Mouse (Mus musculus) CH12.LX (cell line): ENCODE measurements around the gene 2310009B15Rik. TPM values are rescaled to one million over a fixed set of nuclear protein-coding genes. Genes with fewer than 3 reads are reported as not detected.

Experiments
- DNase-seq: peaks from one replicate; pipeline ENCODE4 v3.0.0-alpha.2; 2013; ENCODE audit errors: extremely low read depth
- H3K27ac ChIP-seq: 2 replicates; pipeline ENCODE4 v1.5.1; 2012; ENCODE audit warnings: low read depth, mild to moderate bottlenecking, control low read depth, moderate library complexity; ENCODE audit not compliant: insufficient read depth
- H3K27me3 ChIP-seq: replicated peaks from 2 replicates; pipeline ENCODE3; 2012; ENCODE audit warnings: inconsistent platforms
- H3K36me3 ChIP-seq, 2 experiments: replicated peaks in 1 of 2; 2 replicates each; pipeline versions ENCODE3 to v1.6.1; 2012; ENCODE audit warnings: inconsistent platforms in 1 of 2, low read length in 1 of 2, mild to moderate bottlenecking in 1 of 2, mixed read lengths in 1 of 2, moderate library complexity in 1 of 2; ENCODE audit not compliant: control insufficient read depth in 1 of 2, insufficient read depth in 1 of 2
- H3K4me1 ChIP-seq, 2 experiments: 2 replicates each; pipeline ENCODE4 v1.6.1; 2012; ENCODE audit warnings: inconsistent platforms in 1 of 2, moderate library complexity in 1 of 2; ENCODE audit not compliant: insufficient read depth in 2 of 2, control insufficient read depth in 1 of 2
- H3K4me2 ChIP-seq: 2 replicates; pipeline ENCODE4 v1.6.1; 2012; ENCODE audit warnings: low read depth, mild to moderate bottlenecking, control low read depth; ENCODE audit not compliant: poor library complexity, insufficient read depth, severe bottlenecking
- H3K4me3 ChIP-seq, 3 experiments: fragments of 150-350 bp in 1 of 3; sonication (generic) in 1 of 3; replicated peaks in 1 of 3; 2 replicates each; pipeline versions ENCODE3 to v1.5.1; 2011 to 2012; ENCODE audit warnings: low read depth in 2 of 3, low read length in 2 of 3, mild to moderate bottlenecking in 2 of 3, moderate library complexity in 2 of 3, control low read depth in 1 of 3, improper control_type of control experiment in 1 of 3, inconsistent platforms in 1 of 3, mixed read lengths in 1 of 3; ENCODE audit not compliant: poor library complexity in 1 of 3
- H3K79me2 ChIP-seq: replicated peaks from 2 replicates; pipeline ENCODE4 v1.6.1; 2012; ENCODE audit warnings: mild to moderate bottlenecking, moderate library complexity; ENCODE audit not compliant: control insufficient read depth, poor library complexity, insufficient read depth, severe bottlenecking; ENCODE audit errors: extremely low read depth
- H3K9ac ChIP-seq: 2 replicates; pipeline ENCODE4 v1.6.1; 2012; ENCODE audit warnings: low read depth, mild to moderate bottlenecking, control low read depth, moderate library complexity; ENCODE audit not compliant: insufficient read depth
- H3K9me3 ChIP-seq: replicated peaks from 2 replicates; pipeline ENCODE3; 2012; ENCODE audit warnings: low read length, inconsistent platforms, mixed read lengths
- BHLHE40 ChIP-seq: IDR thresholded peaks from 2 replicates; pipeline ENCODE4 v1.6.1; 2011; ENCODE audit warnings: mild to moderate bottlenecking, low read depth, low read length, improper control_type of control experiment
- CHD1 ChIP-seq: IDR thresholded peaks from 2 replicates; pipeline ENCODE4 v1.6.1; 2012; ENCODE audit warnings: low read depth, low read length, improper control_type of control experiment, inconsistent platforms
- CHD2 ChIP-seq: IDR thresholded peaks from 2 replicates; pipeline ENCODE4 v1.6.1; 2011; ENCODE audit warnings: low read length, improper control_type of control experiment
- CTCF ChIP-seq, 2 experiments: IDR thresholded peaks in 1 of 2; conservative IDR thresholded peaks in 1 of 2; 2 replicates each; pipeline ENCODE4 v1.5.1; 2011 to 2012; ENCODE audit warnings: low read depth in 2 of 2, low read length in 2 of 2, improper control_type of control experiment in 1 of 2, inconsistent platforms in 1 of 2, mild to moderate bottlenecking in 1 of 2, moderate library complexity in 1 of 2
- EP300 ChIP-seq: IDR thresholded peaks from 2 replicates; pipeline ENCODE4 v1.6.1; 2011; ENCODE audit warnings: low read length, improper control_type of control experiment
- ETS1 ChIP-seq: conservative IDR thresholded peaks from 2 replicates; pipeline ENCODE4 v1.6.1; 2012; ENCODE audit warnings: low read depth, mild to moderate bottlenecking, inconsistent platforms, low read length, improper control_type of control experiment, moderate library complexity
- GABPA ChIP-seq: IDR thresholded peaks from 2 replicates; pipeline ENCODE4 v1.6.1; 2012; ENCODE audit warnings: low read depth, low read length, improper control_type of control experiment, inconsistent platforms; ENCODE audit not compliant: insufficient replicate concordance
- IRF4 ChIP-seq: IDR thresholded peaks from 2 replicates; pipeline ENCODE4 v1.6.1; 2014; ENCODE audit warnings: low read depth, mild to moderate bottlenecking, inconsistent platforms, low read length, improper control_type of control experiment
- JUND ChIP-seq: conservative IDR thresholded peaks from 2 replicates; pipeline ENCODE4 v1.6.1; 2011; ENCODE audit warnings: low read depth, low read length, improper control_type of control experiment
- KAT2A ChIP-seq: IDR thresholded peaks from 2 replicates; pipeline ENCODE4 v1.6.1; 2012; ENCODE audit warnings: low read length, improper control_type of control experiment, inconsistent platforms; ENCODE audit not compliant: insufficient replicate concordance
- MAFK ChIP-seq: IDR thresholded peaks from 2 replicates; pipeline ENCODE4 v1.6.1; 2011; ENCODE audit warnings: low read length, improper control_type of control experiment; ENCODE audit not compliant: insufficient replicate concordance
- MAZ ChIP-seq: IDR thresholded peaks from 2 replicates; pipeline ENCODE4 v1.6.1; 2012; ENCODE audit warnings: low read depth, mild to moderate bottlenecking, inconsistent platforms, low read length, improper control_type of control experiment, moderate library complexity
- MXI1 ChIP-seq: IDR thresholded peaks from 2 replicates; pipeline ENCODE4 v1.6.1; 2011; ENCODE audit warnings: mild to moderate bottlenecking, low read depth, low read length, improper control_type of control experiment
- PAX5 ChIP-seq: IDR thresholded peaks from 2 replicates; pipeline ENCODE4 v1.6.1; 2012; ENCODE audit warnings: low read length, inconsistent platforms, mixed read lengths
- POLR2A ChIP-seq: IDR thresholded peaks from 2 replicates; pipeline ENCODE4 v1.6.1; 2011; ENCODE audit warnings: low read depth, mild to moderate bottlenecking, improper control_type of control experiment, low read length
- POLR2AphosphoS2 ChIP-seq: IDR thresholded peaks from 2 replicates; pipeline ENCODE4 v1.6.1; 2011; ENCODE audit warnings: low read depth, low read length, improper control_type of control experiment
- UBTF ChIP-seq: IDR thresholded peaks from 2 replicates; pipeline ENCODE4 v1.6.1; 2012; ENCODE audit warnings: low read depth, mild to moderate bottlenecking, inconsistent platforms, low read length, improper control_type of control experiment, moderate library complexity
- ZKSCAN1 ChIP-seq: IDR thresholded peaks from 2 replicates; pipeline ENCODE4 v1.6.1; 2012; ENCODE audit warnings: low read depth, inconsistent platforms, low read length, improper control_type of control experiment, borderline replicate concordance
- ZNF384 ChIP-seq: IDR thresholded peaks from 2 replicates; pipeline ENCODE4 v1.6.1; 2012; ENCODE audit warnings: low read depth, low read length, improper control_type of control experiment, inconsistent platforms
- dilution Hi-C: fragments of 300-500 bp; cut with MboI; formaldehyde crosslinking; loops from 2 replicates; pipeline ENCODE4 v1.14.3; 2020; ENCODE audit warnings: low sequenced_read_pairs; ENCODE audit not compliant: extremely low pct_unique_long_range_greater_than_20kb, extremely low pct_ligation_motif_present
- in situ Hi-C: fragments of 300-500 bp; cut with MboI; formaldehyde crosslinking; loops from 3 replicates; pipeline ENCODE4 v1.14.3; 2019; ENCODE audit warnings: low sequenced_read_pairs, low pct_ligation_motif_present, low pct_unique_long_range_greater_than_20kb, mixed read lengths
- polyA plus RNA-seq: library from polyadenylated mRNA; unstranded; fragments of >175 nt; gene quantifications from 2 replicates; pipeline ENCODE4 v1.2.1, GENCODE M21; 2012; ENCODE audit warnings: low read depth; ENCODE audit not compliant: insufficient read length
- total RNA-seq, 2 experiments: library from RNA; depleted of rRNA; stranded (reverse); fragments of 300-350 nt in 1 of 2; fragments of >200 nt in 1 of 2; gene quantifications; 2 replicates each; pipeline ENCODE4 v1.2.3; 2012 to 2014

Gene 2310009B15Rik
- total and polyA plus RNA-seq, 3 experiments: 17.2 to 39.8 (median 20.0) TPM

DNA sequence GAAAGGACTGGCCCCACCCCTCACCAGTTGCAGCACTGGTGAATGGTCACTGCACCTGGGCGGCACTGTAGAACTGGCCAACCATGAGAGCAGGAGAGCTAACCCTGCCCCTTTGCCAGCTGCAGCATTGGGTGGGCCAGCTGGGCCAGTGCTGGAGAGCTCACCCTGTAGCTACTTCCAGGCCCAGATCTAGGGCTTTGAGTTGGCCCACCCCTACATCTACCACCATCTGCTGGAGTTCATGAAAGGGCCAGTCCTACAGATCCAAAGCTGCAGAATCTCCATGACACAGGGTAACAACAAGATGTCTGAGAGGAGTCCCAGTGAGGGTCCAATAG, 33.7 kb downstream of the 2310009B15Rik start:
- no peak overlapping the region for H3K4me3 ChIP-seq
- dilution Hi-C loops: no loop called here

GRCm38 (mm10) chr1:138822255-138822984, 34.2 kb downstream of the 2310009B15Rik start:
- TF ChIP-seq CHD1 (no peak), CHD2 (no peak), IRF4 (peak; percentile 36; the same call in 1 of the 2 replicates), MXI1 (no peak), JUND (no peak)
- TF ChIP-seq, all 38 proteins: peak for 1
- dilution Hi-C loops: no loop called here
- no peaks in the 10 kb centered on the region for H3K79me2 ChIP-seq
- H3K36me3 ChIP-seq: no peaks in the 10 kb centered on the region
- H3K9ac ChIP-seq: 0 out of 2 replicates have a peak overlapping the region, but pooled peaks have one; percentile 2
- H3K4me2 ChIP-seq: peak overlapping the region; percentile 6
- H3K4me1 ChIP-seq: peaks cover 14% of the 10 kb centered on the region in 2 experiments
- no peak overlapping the region for H3K27ac ChIP-seq
- H3K27me3 ChIP-seq: no peaks in the 10 kb centered on the region
- in situ Hi-C loops: no loop called here
- no peaks in the 10 kb centered on the region for H3K9me3 ChIP-seq
- H3K4me3 ChIP-seq: peak overlapping the region in 1 of 3 experiments; percentile 6
- DNase-seq: peak; percentile 22

More for the DNA sequence above, 33.7 kb downstream of the 2310009B15Rik start:
- Histone ChIP-seq H3K9me3 (no peaks in the 10 kb centered on the region), H3K27ac (no peak overlapping the region), H3K4me1 (peaks cover 14% of the 10 kb centered on the region in 2 experiments), H3K27me3 (no peaks in the 10 kb centered on the region), H3K9ac (no peak overlapping the region), H3K4me2 (0 out of 2 replicates have a peak overlapping the region, but pooled peaks have one; percentile 6), H3K36me3 (no peaks in the 10 kb centered on the region), H3K79me2 (no peaks in the 10 kb centered on the region)
- in situ Hi-C loops: no loop called here
- no peak for DNase-seq
- TF ChIP-seq PAX5: no peak
- TF ChIP-seq UBTF: no peak
- TF ChIP-seq ETS1: no peak
- no peak for TF ChIP-seq POLR2AphosphoS2
- TF ChIP-seq MAFK: no peak
- no peak for TF ChIP-seq MAZ
- TF ChIP-seq ZNF384: no peak
- TF ChIP-seq CHD1: no peak
- TF ChIP-seq KAT2A: no peak
- no peak for TF ChIP-seq GABPA
- no peak for TF ChIP-seq EP300
- no peak for TF ChIP-seq MXI1
- no peak for TF ChIP-seq CTCF (conservative IDR thresholded peaks at IDR 0.05 in 1 of 2, IDR thresholded peaks at IDR 0.05 in 1 of 2; ENCODE audit: low read depth in 2 of 2, low read length in 2 of 2)
- TF ChIP-seq POLR2A: no peak
- no peak for TF ChIP-seq ZKSCAN1
- no peak for TF ChIP-seq BHLHE40

Other genes with a start within 250 kb of the 2310009B15Rik start
- 29.1 and 34.1 TPM in 2 replicates for gene Nek7, start 236.7 kb downstream of the 2310009B15Rik start, total RNA-seq (2012; rRNA removed)
- 75.1 and 86.1 TPM in 2 replicates for gene Nek7, start 236.7 kb downstream of the 2310009B15Rik start, total RNA-seq (2014; rRNA removed)
- 61.8 and 63.7 TPM in 2 replicates for gene Nek7, start 236.7 kb downstream of the 2310009B15Rik start, polyA plus RNA-seq
- gene Lhx9, start 8.3 kb downstream of the 2310009B15Rik start, total RNA-seq (2012; rRNA removed): 0.21 TPM in 2 replicates
- gene Lhx9, start 8.3 kb downstream of the 2310009B15Rik start, total RNA-seq (2014; rRNA removed): 0.09 and 0.16 TPM in 2 replicates
- 0.23 and 0.34 TPM in 2 replicates for gene Lhx9, start 8.3 kb downstream of the 2310009B15Rik start, polyA plus RNA-seq
- gene Dennd1b, start 106.6 kb upstream of the 2310009B15Rik start, total RNA-seq (2012; rRNA removed): 8.0 and 10.6 TPM in 2 replicates
- gene Dennd1b, start 106.6 kb upstream of the 2310009B15Rik start, total RNA-seq (2014; rRNA removed): 8.0 and 8.8 TPM in 2 replicates
- 7.2 and 8.9 TPM in 2 replicates for gene Dennd1b, start 106.6 kb upstream of the 2310009B15Rik start, polyA plus RNA-seq